Mouse (Mus musculus) thymus, adult 2 months (tissue): Measurements from ENCODE around the gene Acot7. TPM values are rescaled to one million over a fixed set of nuclear protein-coding genes. Genes with fewer than 3 reads are reported as not detected.

Source experiments
- DNase-seq: peaks from one replicate; pipeline ENCODE4 v3.0.0; 2021
- H3K27ac ChIP-seq: fragments of 200-500 bp; 2 replicates; pipeline ENCODE4 v1.5.1; 2012; ENCODE audit warnings: low read length, control low read depth; ENCODE audit not compliant: control insufficient read depth, insufficient read depth
- H3K27me3 ChIP-seq: fragments of 200-500 bp; 2 replicates; pipeline ENCODE4 v1.6.1; 2012; ENCODE audit warnings: mild to moderate bottlenecking, low read length, moderate library complexity, mixed read lengths; ENCODE audit not compliant: control insufficient read depth, insufficient read depth
- H3K36me3 ChIP-seq: fragments of 200-500 bp; 2 replicates; pipeline ENCODE4 v1.6.1; 2012; ENCODE audit warnings: mild to moderate bottlenecking, low read length, moderate library complexity; ENCODE audit not compliant: control insufficient read depth, insufficient read depth
- H3K4me1 ChIP-seq: fragments of 200-500 bp; replicated peaks from 2 replicates; pipeline ENCODE4 v1.6.1; 2012; ENCODE audit warnings: low read length; ENCODE audit not compliant: control insufficient read depth, insufficient read depth
- H3K4me3 ChIP-seq: fragments of 200-500 bp; 2 replicates; pipeline ENCODE4 v1.5.1; 2012; ENCODE audit warnings: mild to moderate bottlenecking, low read length, control low read depth, moderate library complexity; ENCODE audit not compliant: control insufficient read depth, insufficient read depth
- CTCF ChIP-seq: fragments of 200-500 bp; IDR thresholded peaks from 2 replicates; pipeline ENCODE4 v1.5.1; 2012; ENCODE audit warnings: mild to moderate bottlenecking, control low read depth, low read length, moderate library complexity, borderline replicate concordance; ENCODE audit not compliant: control insufficient read depth, poor library complexity, insufficient read depth; ENCODE audit errors: extremely low read depth
- POLR2A ChIP-seq: fragments of 200-500 bp; IDR thresholded peaks from 2 replicates; pipeline ENCODE4 v1.6.1; 2012; ENCODE audit warnings: mild to moderate bottlenecking, low read length, control low read depth, moderate library complexity; ENCODE audit not compliant: control insufficient read depth, poor library complexity, insufficient read depth; ENCODE audit errors: extremely low read depth
- WGBS: fragments of 180-500 bp; shearing (Covaris S2); methylation state at CpG from one replicate; pipeline ENCODE4 v1.1.7; 2018; 5-methylcytosine and 5-hydroxymethylcytosine counted together
- polyA plus RNA-seq: library from polyadenylated mRNA; depleted of rRNA; stranded (reverse); fragments of >200 nt; gene quantifications from 2 replicates; pipeline ENCODE4 v1.2.3, GENCODE M21; 2012

Acot7 gene
- polyA plus RNA-seq, 1 experiment = 56.6 TPM

DNA sequence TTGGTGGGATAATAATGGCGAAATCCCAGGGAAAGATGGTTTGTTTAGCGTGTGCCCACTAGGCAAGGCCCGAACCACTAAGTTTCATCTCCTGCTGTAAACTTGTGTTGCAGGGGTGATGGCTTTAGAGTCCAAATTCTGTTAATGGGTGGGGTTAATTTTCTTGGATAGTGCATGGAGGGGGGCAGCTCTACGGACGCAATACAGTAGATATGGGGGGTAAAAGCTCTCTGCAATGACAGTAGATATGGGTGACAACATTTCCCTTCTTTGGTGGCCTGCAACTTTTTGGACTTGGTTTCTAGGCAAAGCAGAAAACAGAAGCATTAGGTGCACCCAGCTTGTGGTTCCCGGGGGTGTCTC, 779 bp upstream of the Acot7 start:
- H3K27ac ChIP-seq = peak overlapping the region; percentile 34
- peak overlapping the region; percentile 72 for H3K4me3 ChIP-seq
- 24% methylated on average over 6 of the region's 6 CpGs for WGBS
- peaks cover 34% of the 10 kb centered on the region for H3K4me1 ChIP-seq
- no peaks in the 10 kb centered on the region for H3K27me3 ChIP-seq
- TF ChIP-seq CTCF (no peak), POLR2A (no peak)
- DNase-seq = no peak
- H3K36me3 ChIP-seq = no peaks in the 10 kb centered on the region

DNA sequence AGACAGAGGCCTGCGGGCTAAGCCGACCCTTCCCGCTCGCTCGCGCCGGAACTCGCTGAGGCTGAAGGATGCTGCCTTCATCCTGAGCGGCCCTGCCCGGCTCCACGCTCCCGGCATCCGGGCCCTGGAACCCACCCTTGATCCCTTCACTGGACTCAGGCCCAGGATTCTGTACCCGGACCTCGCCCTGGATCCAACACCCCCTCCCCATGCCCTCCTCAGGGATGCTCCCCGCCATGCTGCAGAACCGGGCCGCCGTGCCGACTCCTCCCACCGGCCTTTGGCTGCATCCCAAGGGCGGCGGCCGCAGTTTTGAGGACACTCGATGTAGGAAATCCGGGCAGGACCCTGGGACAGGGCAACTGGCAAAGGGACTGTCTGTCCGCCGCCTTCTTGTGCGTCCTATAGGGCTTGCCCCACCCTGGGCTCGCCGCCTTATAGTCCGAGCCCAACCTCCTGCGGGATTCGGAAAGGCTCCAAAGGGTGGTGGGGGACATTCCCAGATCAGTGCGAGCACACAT, 470 bp downstream of the Acot7 start:
- Histone ChIP-seq H3K27me3 (no peaks in the 10 kb centered on the region), H3K36me3 (no peaks in the 10 kb centered on the region), H3K4me1 (peaks cover 34% of the 10 kb centered on the region), H3K27ac (no peak overlapping the region), H3K4me3 (peak overlapping the region; percentile 59)
- no peak for TF ChIP-seq POLR2A
- TF ChIP-seq CTCF = no peak
- no peak for DNase-seq
- WGBS = under 1% methylated on average over 35 of the region's 35 CpGs

DNA sequence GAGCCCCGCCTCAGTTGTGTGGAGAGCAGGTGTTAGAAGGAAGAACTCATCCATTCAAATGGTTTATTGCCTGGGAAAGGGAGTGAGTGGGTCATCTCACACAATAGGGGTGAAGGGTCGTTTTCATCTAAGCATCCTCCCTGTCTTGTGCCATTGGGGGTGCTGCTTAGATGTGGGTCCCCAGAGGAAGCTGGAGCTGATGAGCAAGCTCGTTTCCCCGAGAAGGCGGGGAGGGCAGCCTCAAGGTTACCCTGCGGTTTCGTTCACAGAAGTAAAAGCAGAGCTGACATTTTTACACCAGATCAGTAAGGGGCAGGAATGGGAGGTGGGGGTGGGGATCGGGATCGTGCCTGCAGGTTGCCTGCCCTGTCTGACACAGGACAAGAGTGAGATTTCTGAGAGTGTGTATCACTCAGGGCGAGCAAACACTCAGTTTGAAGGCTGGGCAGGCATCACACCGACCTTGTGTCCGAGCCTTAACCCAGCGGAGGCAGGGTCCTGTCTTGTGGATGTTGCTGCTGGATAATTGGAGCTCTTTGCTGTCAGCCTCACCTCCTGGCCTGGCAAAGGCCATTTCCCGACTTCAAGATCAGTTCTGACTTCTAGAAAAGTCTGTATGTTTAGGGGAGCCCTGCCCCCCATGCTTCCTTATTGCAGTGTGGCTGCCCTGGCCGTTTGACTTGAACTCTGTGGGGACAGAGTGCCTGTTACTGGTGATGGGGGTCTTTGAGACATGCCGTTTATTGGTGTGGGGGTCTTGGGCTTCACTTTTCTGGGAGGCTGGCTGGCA, 1.2 kb downstream of the Acot7 start:
- no peaks in the 10 kb centered on the region for H3K27me3 ChIP-seq
- DNase-seq = peak; percentile 62
- peaks cover 34% of the 10 kb centered on the region for H3K4me1 ChIP-seq
- peak overlapping the region; percentile 59 for H3K4me3 ChIP-seq
- no peak overlapping the region; the same call in 1 of the 2 replicates for H3K27ac ChIP-seq
- 7% methylated on average over 16 of the region's 16 CpGs for WGBS
- no peak for TF ChIP-seq CTCF
- no peak for TF ChIP-seq POLR2A
- H3K36me3 ChIP-seq = no peaks in the 10 kb centered on the region

DNA sequence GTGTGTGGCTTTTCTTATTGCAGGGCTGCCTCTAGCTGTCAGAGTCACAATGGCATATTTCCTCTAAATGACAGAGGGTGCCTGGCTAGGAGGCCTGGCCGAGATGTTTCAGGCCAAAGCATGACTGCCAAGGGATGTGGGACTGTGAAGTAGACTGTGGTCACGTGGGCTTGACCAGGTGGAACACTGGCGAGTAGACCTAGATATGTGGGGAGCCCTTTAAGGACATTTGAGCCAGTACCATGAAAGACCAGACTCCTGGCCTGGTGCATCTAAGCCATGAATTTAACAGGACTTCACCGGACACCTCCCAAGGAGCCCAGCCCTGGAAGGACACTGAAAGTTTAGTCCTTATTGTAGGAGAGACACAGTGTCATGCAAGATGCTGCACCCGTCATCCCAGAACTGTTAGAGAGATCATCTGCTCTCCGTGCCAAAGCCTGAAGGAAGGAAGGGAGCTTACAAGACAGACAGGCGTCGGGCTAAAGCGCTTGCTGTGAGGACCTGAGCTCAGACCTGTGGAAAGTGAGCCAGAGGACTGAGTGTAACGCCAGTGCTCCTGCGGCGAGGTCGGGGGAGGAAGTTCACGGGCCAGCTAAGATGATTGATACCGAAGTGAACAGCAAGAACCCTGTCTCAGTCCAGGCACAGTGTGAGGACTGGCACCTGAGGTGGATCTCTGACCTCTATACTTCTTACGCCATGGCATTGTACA, 2.2 kb downstream of the Acot7 start:
- H3K4me3 ChIP-seq = no peak overlapping the region
- no peak for DNase-seq
- WGBS = 80% methylated on average over 16 of the region's 16 CpGs
- H3K36me3 ChIP-seq = no peaks in the 10 kb centered on the region
- no peaks in the 10 kb centered on the region for H3K27me3 ChIP-seq
- TF ChIP-seq CTCF (no peak), POLR2A (no peak)
- H3K4me1 ChIP-seq = peaks cover 38% of the 10 kb centered on the region
- no peak overlapping the region for H3K27ac ChIP-seq

DNA sequence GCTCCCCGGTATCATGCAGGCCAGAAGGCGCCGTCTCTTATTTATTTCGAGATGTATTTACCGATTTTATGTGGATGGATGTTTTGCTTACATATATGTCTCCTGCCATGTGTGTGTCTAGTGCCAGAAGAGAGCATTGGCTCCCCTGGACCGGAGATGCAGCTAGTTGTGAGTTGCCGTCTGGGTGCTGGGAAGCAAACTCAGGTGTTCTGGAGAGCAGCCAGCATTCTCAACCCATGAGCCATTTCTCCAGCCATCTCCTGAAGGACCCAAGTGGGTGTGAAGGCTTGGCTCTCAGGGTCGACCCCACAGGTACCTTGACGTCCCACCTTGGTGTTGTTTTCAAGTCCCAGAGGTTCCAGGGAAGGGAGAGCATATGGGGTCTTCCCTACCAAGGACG, 4.3 kb downstream of the Acot7 start:
- DNase-seq = no peak
- 95% methylated on average over 10 of the region's 10 CpGs for WGBS
- TF ChIP-seq POLR2A = no peak
- no peak for TF ChIP-seq CTCF
- peaks cover 47% of the 10 kb centered on the region for H3K4me1 ChIP-seq
- H3K27me3 ChIP-seq = no peaks in the 10 kb centered on the region
- H3K4me3 ChIP-seq = no peak overlapping the region
- H3K27ac ChIP-seq = no peak overlapping the region
- H3K36me3 ChIP-seq = no peaks in the 10 kb centered on the region

DNA sequence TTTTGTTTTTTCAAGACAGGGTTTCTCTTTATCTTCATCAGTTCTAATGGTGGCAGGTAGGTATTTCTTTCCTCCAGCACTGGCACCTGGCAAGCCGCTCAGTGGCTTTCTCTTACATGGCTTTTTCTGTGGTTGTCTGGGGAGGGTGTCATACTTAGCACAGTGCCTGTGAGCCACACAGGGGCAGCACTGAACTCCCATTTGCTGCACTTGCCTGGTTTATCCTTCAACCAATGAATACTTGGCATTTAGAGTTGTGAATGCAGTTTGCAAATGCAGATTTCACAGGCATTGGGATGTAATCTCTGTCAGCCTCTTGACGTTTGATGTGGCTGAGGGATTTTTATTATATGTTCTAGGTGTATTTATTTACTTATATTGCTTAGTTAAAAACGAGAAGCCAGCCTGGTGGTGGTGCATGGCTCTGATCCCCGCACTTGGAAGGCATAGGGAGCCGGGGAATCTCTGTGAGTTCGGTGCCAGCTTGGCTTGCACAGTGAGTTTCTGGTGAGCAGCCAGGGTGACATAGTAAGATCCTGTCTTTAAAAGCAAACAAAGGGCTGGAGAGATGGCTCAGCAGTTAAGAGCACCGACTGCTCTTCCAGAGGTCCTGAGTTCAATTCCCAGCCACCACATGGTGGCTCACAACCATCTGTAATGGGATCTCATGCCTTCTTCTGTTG, 6.6 kb downstream of the Acot7 start:
- Histone ChIP-seq H3K4me1 (peaks cover 48% of the 10 kb centered on the region), H3K27me3 (no peaks in the 10 kb centered on the region), H3K36me3 (no peaks in the 10 kb centered on the region), H3K27ac (no peak overlapping the region), H3K4me3 (no peak overlapping the region)
- WGBS = 73% methylated on average over 7 of the region's 7 CpGs
- TF ChIP-seq CTCF (no peak), POLR2A (no peak)
- no peak for DNase-seq
